Mouse (Mus musculus) T-helper 17 cell (primary cell): Measurements from ENCODE around the gene Fcf1.

Experiments
- in situ Hi-C, 2 experiments: fragments of 300-600 bp; cut with MboI, MseI; formaldehyde crosslinking; loops; 1 replicate in 1 of 2; 2 replicates in 1 of 2; pipeline ENCODE4 v1.15.1; 2025; ENCODE audit warnings: high pct_unique_total_duplicates in 2 of 2

Gene Fcf1

GRCm38 (mm10) chr12:84970428-84971096, at the start of gene Fcf1, which contains the start of gene Arel1:
Fcf1 (plus strand) TSS chr12:84970897.
Arel1 (minus strand) TSS chr12:84970900.
- in situ Hi-C loops = no loop called here

- in situ Hi-C loops = no loop called here
Observed at GRCm38 (mm10) chr12:84921881-84922419, 48.7 kb upstream of the Fcf1 start.

- in situ Hi-C loops = no loop called here
Observed at GRCm38 (mm10) chr12:84924324-84924723, 46.4 kb upstream of the Fcf1 start.

- in situ Hi-C loops = no loop called here
Observed at GRCm38 (mm10) chr12:84926542-84926941, 44.2 kb upstream of the Fcf1 start.

- in situ Hi-C loops = no loop called here
Observed at GRCm38 (mm10) chr12:84932210-84932609, 38.5 kb upstream of the Fcf1 start.

- in situ Hi-C loops = no loop called here
Observed at GRCm38 (mm10) chr12:84935343-84935742, 35.4 kb upstream of the Fcf1 start.

- in situ Hi-C loops = no loop called here
Observed at GRCm38 (mm10) chr12:84939117-84939516, 31.6 kb upstream of the Fcf1 start.

GRCm38 (mm10) chr12:84940343-84940742, 30.4 kb upstream of the Fcf1 start:
- in situ Hi-C loops = no loop called here

- in situ Hi-C loops = no loop called here
Observed at GRCm38 (mm10) chr12:84941717-84942116, 29.0 kb upstream of the Fcf1 start.

- in situ Hi-C loops = no loop called here
Observed at GRCm38 (mm10) chr12:84943006-84943952, 27.4 kb upstream of the Fcf1 start.

GRCm38 (mm10) chr12:84944150-84944812, 26.4 kb upstream of the Fcf1 start:
- in situ Hi-C loops = no loop called here

GRCm38 (mm10) chr12:84944813-84945553, 25.7 kb upstream of the Fcf1 start:
- in situ Hi-C loops = no loop called here

- in situ Hi-C loops = no loop called here
Observed at GRCm38 (mm10) chr12:84947894-84948583, 22.7 kb upstream of the Fcf1 start.

GRCm38 (mm10) chr12:84948584-84949285, 22.0 kb upstream of the Fcf1 start:
- in situ Hi-C loops = no loop called here

- in situ Hi-C loops = no loop called here
Observed at GRCm38 (mm10) chr12:84950763-84951162, 19.9 kb upstream of the Fcf1 start.

GRCm38 (mm10) chr12:84951531-84951930, 19.2 kb upstream of the Fcf1 start:
- in situ Hi-C loops = no loop called here

GRCm38 (mm10) chr12:84952351-84952750, 18.3 kb upstream of the Fcf1 start:
- in situ Hi-C loops = no loop called here

GRCm38 (mm10) chr12:84956317-84956716, 14.4 kb upstream of the Fcf1 start:
- in situ Hi-C loops = no loop called here

- in situ Hi-C loops = no loop called here
Observed at GRCm38 (mm10) chr12:84958794-84959356, 11.8 kb upstream of the Fcf1 start.
